Mouse (Mus musculus): ENCODE measurements around the gene Crb2. TPM values are rescaled to one million over a fixed set of nuclear protein-coding genes. Genes with fewer than 3 reads are reported as not detected.

Crb2 gene
- total and polyA plus RNA-seq, 3 experiments: not detected

DNA sequence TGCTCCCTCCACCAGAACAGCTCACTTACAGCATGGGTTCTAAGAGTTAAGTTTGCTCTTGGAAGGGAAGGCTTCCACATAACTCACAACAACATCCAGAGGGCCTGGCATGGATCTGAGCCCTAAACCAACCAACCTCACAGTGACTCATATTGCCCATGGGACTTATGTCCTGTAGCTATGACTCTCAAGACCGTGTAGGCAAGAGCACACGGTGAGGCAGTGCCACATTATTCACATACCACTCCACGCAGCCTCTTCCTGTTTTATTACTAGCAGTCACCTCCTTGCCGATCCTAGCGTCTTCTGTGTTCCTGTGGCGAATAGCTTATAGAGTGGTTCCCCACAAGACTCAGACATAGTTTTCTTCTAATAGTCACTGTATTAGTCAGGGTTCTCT is 26.7 kb upstream of the Crb2 start:
- peaks cover 0 to 11% of the 10 kb centered on the region in 2 experiments; a peak in 1 of 4 replicates for H3K4me1 ChIP-seq (ENCODE audit: control insufficient read depth in 1 of 2, insufficient read depth in 2 of 2, low read length in 2 of 2)
- no peak overlapping the region for H3K9ac ChIP-seq (ENCODE audit: control insufficient read depth, low read depth, low read length, poor library complexity, severe bottlenecking)
- TF ChIP-seq RAD21 (IDR thresholded peaks at IDR 0.05; ENCODE audit: low read depth, low read length) (no peak), POLR2AphosphoS5 (IDR thresholded peaks at IDR 0.05; ENCODE audit: borderline replicate concordance, low read depth, low read length) (no peak), EP300 (IDR thresholded peaks at IDR 0.05; ENCODE audit: low read depth in 1 of 2, low read length in 2 of 2) (no peak), MEF2A (IDR thresholded peaks at IDR 0.05; ENCODE audit: extremely low read depth, insufficient replicate concordance, low read depth, low read length, poor library complexity, severe bottlenecking) (no peak), SIN3A (IDR thresholded peaks at IDR 0.05; ENCODE audit: low read length) (no peak), MYB (IDR thresholded peaks at IDR 0.05; ENCODE audit: low read depth, low read length) (no peak)
- no peaks in the 10 kb centered on the region for H3K9me3 ChIP-seq (replicated peaks; ENCODE audit: insufficient read depth, low read length)
- H3K27ac ChIP-seq (ENCODE audit: control insufficient read depth, low read depth, low read length): no peak overlapping the region
- no peak for DNase-seq (ENCODE audit: low read depth, low spot score)
- H3K36me3 ChIP-seq (ENCODE audit: control insufficient read depth in 1 of 2, insufficient read depth in 2 of 2, low read length in 2 of 2): no peaks in the 10 kb centered on the region
- H3K27me3 ChIP-seq (ENCODE audit: control insufficient read depth in 1 of 2, insufficient read depth in 2 of 2, low read length in 2 of 2): no peaks in the 10 kb centered on the region
- H3K4me3 ChIP-seq (ENCODE audit: control insufficient read depth in 1 of 2, insufficient read depth in 1 of 2, low read depth in 2 of 2, low read length in 2 of 2): no peak overlapping the region
- H3K79me2 ChIP-seq (ENCODE audit: control insufficient read depth, insufficient read depth, low read length, poor library complexity): no peaks in the 10 kb centered on the region

DNA sequence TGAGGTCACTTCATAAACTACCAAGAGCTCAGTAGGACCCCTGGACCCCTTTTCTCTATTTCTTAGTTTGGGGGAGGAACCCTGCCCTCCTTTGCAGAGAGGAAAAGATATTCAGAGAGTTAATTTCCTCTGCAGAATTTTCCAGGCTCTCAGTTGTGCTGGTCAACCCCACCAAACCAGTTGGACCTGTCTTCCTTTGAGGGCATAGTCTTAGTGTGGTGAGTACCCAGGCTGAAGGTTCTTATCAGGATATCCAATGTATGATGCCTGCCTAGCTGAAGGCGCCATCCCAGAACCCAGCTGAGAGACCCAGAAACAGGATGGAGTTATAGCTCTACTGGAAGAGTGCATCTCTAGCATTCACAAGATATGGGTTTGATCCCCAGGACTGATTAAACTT is 24.9 kb upstream of the Crb2 start:
- TF ChIP-seq EP300 (IDR thresholded peaks at IDR 0.05; ENCODE audit: low read depth in 1 of 2, low read length in 2 of 2): no peak
- no peak for TF ChIP-seq POLR2AphosphoS2 (IDR thresholded peaks at IDR 0.05; ENCODE audit: low read length)
- TF ChIP-seq KAT2A (conservative IDR thresholded peaks at IDR 0.05; ENCODE audit: low read depth, low read length): no peak
- no peak for TF ChIP-seq E2F4 (IDR thresholded peaks at IDR 0.05; ENCODE audit: borderline replicate concordance, low read depth, low read length)
- no peak for TF ChIP-seq JUND (IDR thresholded peaks at IDR 0.05; ENCODE audit: low read depth, low read length)
- no peak for TF ChIP-seq CHD2 (IDR thresholded peaks at IDR 0.05; ENCODE audit: low read length)
- TF ChIP-seq ETS1 (IDR thresholded peaks at IDR 0.05; ENCODE audit: low read depth, low read length): no peak
- TF ChIP-seq POLR2AphosphoS5 (IDR thresholded peaks at IDR 0.05; ENCODE audit: borderline replicate concordance, low read depth, low read length): no peak
- no peak for TF ChIP-seq TBP (IDR thresholded peaks at IDR 0.05; ENCODE audit: low read depth, low read length)
- TF ChIP-seq NELFE (IDR thresholded peaks at IDR 0.05; ENCODE audit: low read depth, low read length): no peak
- DNase-seq (ENCODE audit: low read depth, low spot score): no peak
- Histone ChIP-seq H3K36me3 (ENCODE audit: control insufficient read depth in 1 of 2, insufficient read depth in 2 of 2, low read length in 2 of 2) (no peaks in the 10 kb centered on the region), H3K27me3 (ENCODE audit: control insufficient read depth in 1 of 2, insufficient read depth in 2 of 2, low read length in 2 of 2) (peaks cover 0 to 1% of the 10 kb centered on the region in 2 experiments; a peak in 1 of 4 replicates), H3K4me1 (ENCODE audit: control insufficient read depth in 1 of 2, insufficient read depth in 2 of 2, low read length in 2 of 2) (peaks cover 0 to 11% of the 10 kb centered on the region in 2 experiments; a peak in 1 of 4 replicates), H3K9me3 (replicated peaks; ENCODE audit: insufficient read depth, low read length) (no peaks in the 10 kb centered on the region), H3K27ac (ENCODE audit: control insufficient read depth, low read depth, low read length) (no peak overlapping the region), H3K9ac (ENCODE audit: control insufficient read depth, low read depth, low read length, poor library complexity, severe bottlenecking) (no peak overlapping the region), H3K79me2 (ENCODE audit: control insufficient read depth, insufficient read depth, low read length, poor library complexity) (no peaks in the 10 kb centered on the region), H3K4me3 (ENCODE audit: control insufficient read depth in 1 of 2, insufficient read depth in 1 of 2, low read depth in 2 of 2, low read length in 2 of 2) (no peak overlapping the region)
